Mouse (Mus musculus) forebrain, embryonic 14.5 days (tissue): ENCODE data around the gene Tmed6. TPM values are rescaled to one million over a fixed set of nuclear protein-coding genes. Genes with fewer than 3 reads are reported as not detected.
"Not testable (repeated sequence)": the region's sequence is repeated elsewhere in the genome, so short reads cannot be mapped to it uniquely, and the experiment has no call there.

Experiments used
- ATAC-seq: fragments of 200-750 bp; cut with Nextera tagmentation; 2 replicates; pipeline ENCODE4 v1.8.0; 2017; ENCODE audit warnings: mild to moderate bottlenecking, moderate library complexity
- DNase-seq: peaks from one replicate; pipeline ENCODE4 v3.0.0-alpha.2; 2015; ENCODE audit warnings: low spot score
- H3K27ac ChIP-seq: fragments of 300-500 bp; sonication (generic); 2 replicates; pipeline ENCODE4 v1.5.1; 2014; ENCODE audit warnings: low read depth, mild to moderate bottlenecking, control low read depth, low read length, moderate library complexity
- H3K27me3 ChIP-seq: fragments of 300-500 bp; sonication (generic); replicated peaks from 2 replicates; pipeline ENCODE4 v1.6.1; 2014; ENCODE audit warnings: low read length, control low read depth, mixed read lengths; ENCODE audit not compliant: control insufficient read depth, insufficient read depth
- H3K36me3 ChIP-seq: fragments of 300-500 bp; sonication (generic); 2 replicates; pipeline ENCODE4 v1.6.1; 2014; ENCODE audit warnings: low read length, control low read depth; ENCODE audit not compliant: control insufficient read depth, insufficient read depth
- H3K4me1 ChIP-seq: fragments of 300-500 bp; sonication (generic); 2 replicates; pipeline ENCODE4 v1.6.1; 2014; ENCODE audit warnings: antibody characterized with exemption, low read length, control low read depth; ENCODE audit not compliant: control insufficient read depth, insufficient read depth
- H3K4me2 ChIP-seq: fragments of 300-500 bp; sonication (generic); 2 replicates; pipeline ENCODE4 v1.6.1; 2014; ENCODE audit warnings: mild to moderate bottlenecking, control low read depth, low read length
- H3K4me3 ChIP-seq: fragments of 300-500 bp; sonication (generic); 2 replicates; pipeline ENCODE4 v1.5.1; 2014; ENCODE audit warnings: low read depth, low read length, control low read depth
- H3K9ac ChIP-seq: fragments of 300-500 bp; sonication (generic); 2 replicates; pipeline ENCODE4 v1.6.1; 2014; ENCODE audit warnings: mild to moderate bottlenecking, low read length, control low read depth, moderate library complexity
- H3K9me3 ChIP-seq: fragments of 300-500 bp; sonication (generic); replicated peaks from 2 replicates; pipeline ENCODE4 v1.6.1; 2016; ENCODE audit warnings: low read length, control low read depth, mixed read lengths; ENCODE audit not compliant: control insufficient read depth
- WGBS: fragments of 180-500 bp; shearing (Covaris S2); extraction: QIAGEN DNeasy Blood & Tissue Kit; methylation state at CpG from one replicate; pipeline ENCODE4 v1.1.7; 2014; 5-methylcytosine and 5-hydroxymethylcytosine counted together
- polyA plus RNA-seq: library from polyadenylated mRNA; unstranded; fragments of >200 nt; fragmentation: Nextera tagmentation; extraction: Ambion mirVana; gene quantifications from 2 replicates; pipeline ENCODE4 v1.2.1, GENCODE M21; 2014

Tmed6 gene
- polyA plus RNA-seq, 1 experiment from 2014 or later = not detected

DNA sequence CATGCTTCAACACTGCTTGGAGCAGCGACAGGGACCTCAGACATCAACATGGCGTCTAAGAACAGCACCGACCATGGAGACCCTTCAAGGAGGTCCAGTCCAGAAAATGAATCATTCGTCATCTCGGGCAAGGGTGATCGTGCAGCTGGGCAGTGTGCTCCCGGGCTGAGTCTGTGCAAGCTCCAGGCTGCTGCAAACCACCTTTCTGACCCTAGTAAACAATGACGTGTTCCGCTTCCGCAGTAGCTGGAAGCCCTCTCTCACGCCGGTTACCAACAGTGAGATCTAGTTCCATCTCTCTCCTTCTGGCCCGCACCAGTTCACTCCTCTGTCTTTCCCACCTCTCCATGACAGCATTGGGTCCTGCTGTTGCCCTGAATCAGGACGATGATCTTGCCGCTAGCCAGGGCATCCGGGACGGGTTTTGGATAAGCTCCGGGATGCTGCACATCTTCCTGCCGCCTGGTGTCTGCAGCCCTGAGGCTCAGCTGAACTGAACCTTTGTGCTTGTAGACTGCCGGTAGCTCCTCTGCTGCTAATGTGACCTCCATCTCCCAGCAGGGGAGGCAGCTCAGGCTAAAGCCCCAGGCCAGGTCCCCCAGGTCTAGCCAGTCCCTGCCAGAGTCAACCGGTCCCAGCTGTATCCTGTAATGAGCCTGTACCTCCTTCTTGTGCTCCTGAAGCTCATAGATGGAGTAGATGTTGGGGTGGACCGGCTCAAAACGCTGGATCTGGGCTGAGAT, 43.7 kb upstream of the Tmed6 start:
- no peak for DNase-seq

DNA sequence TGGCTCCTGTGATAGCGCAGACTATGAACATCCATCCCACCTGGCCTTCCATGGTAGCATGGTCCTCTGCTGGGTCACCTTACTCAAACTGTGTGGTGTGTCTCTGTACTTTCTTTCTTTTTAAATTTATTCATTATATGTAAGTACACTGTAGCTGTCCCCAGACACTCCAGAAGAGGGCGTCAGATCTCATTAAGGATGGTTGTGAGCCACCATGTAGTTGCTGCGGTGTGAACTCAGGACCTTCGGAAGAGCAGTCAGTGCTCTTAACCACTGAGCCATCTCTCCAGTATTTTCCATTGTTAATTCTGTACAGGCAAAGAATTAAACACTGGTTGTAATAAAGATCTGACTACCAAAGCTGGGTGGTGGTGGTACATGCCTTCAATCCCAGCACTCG, 42.6 kb upstream of the Tmed6 start:
- H3K9me3 ChIP-seq, H3K27ac ChIP-seq, H3K36me3 ChIP-seq, ATAC-seq, H3K9ac ChIP-seq, DNase-seq, H3K4me3 ChIP-seq, H3K4me2 ChIP-seq, H3K27me3 ChIP-seq, H3K4me1 ChIP-seq: not testable (repeated sequence)
- 97% methylated on average over 5 of the region's 5 CpGs for WGBS

More for the DNA sequence above, 43.7 kb upstream of the Tmed6 start:
- no peak for ATAC-seq
- Histone ChIP-seq H3K27ac (no peak overlapping the region), H3K9ac (no peak overlapping the region), H3K9me3 (no peaks in the 10 kb centered on the region), H3K27me3 (no peaks in the 10 kb centered on the region), H3K36me3 (no peaks in the 10 kb centered on the region), H3K4me3 (no peak overlapping the region), H3K4me1 (no peaks in the 10 kb centered on the region), H3K4me2 (no peak overlapping the region)
- 69% methylated on average over 23 of the region's 23 CpGs for WGBS

DNA sequence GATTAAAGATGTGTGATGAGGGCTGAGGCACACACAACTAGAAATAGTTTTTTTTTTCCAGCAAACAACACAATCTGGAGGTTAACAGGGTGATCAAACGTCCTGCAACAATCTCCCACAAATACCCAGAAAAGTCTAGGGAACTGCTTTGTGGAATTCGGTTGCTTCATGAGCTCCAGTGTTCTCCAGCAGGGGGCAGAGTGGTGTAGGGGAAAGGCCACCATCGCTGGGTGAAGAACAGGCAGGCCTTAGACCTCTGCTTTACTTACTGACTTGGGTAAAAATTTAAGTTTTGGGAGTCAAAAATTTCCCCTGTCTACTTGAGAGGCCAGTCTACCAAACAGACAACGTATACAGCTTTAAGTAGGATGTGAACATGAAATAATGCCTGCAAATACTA, 39.1 kb upstream of the Tmed6 start:
- H3K4me1 ChIP-seq = no peaks in the 10 kb centered on the region
- DNase-seq = peak; percentile 77
- no peak overlapping the region for H3K4me3 ChIP-seq
- no peak overlapping the region for H3K4me2 ChIP-seq
- no peaks in the 10 kb centered on the region for H3K36me3 ChIP-seq
- ATAC-seq = no peak
- no peaks in the 10 kb centered on the region for H3K27me3 ChIP-seq
- no peaks in the 10 kb centered on the region for H3K9me3 ChIP-seq
- WGBS = 12% methylated on average over 4 of the region's 4 CpGs
- H3K9ac ChIP-seq = no peak overlapping the region
- no peak overlapping the region for H3K27ac ChIP-seq

DNA sequence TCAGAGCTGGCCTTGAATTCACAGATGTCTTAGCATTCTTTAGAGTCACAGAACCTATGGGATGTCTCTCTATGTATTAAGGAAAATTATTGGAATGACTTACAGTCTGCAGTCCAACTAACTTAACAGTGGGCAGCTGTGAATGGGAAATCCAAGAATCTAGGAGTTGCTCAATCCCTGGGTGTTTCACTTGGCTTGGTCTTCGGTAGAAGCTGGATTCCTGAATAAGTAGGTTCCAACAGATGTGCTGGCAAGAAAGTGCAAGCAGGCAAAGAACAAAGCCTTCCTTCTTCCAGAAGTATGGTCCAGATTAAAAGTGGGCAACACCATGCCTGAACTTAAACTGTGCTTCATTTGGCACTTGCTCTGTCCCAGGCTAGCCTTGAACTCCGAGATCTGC, 35.2 kb upstream of the Tmed6 start:
- ATAC-seq (no peak), DNase-seq (no peak)
- WGBS = 88% methylated on average over 2 of the region's 2 CpGs
- Histone ChIP-seq H3K9ac (no peak overlapping the region), H3K27me3 (no peaks in the 10 kb centered on the region), H3K4me1 (no peaks in the 10 kb centered on the region), H3K27ac (no peak overlapping the region), H3K4me2 (no peak overlapping the region), H3K9me3 (no peaks in the 10 kb centered on the region), H3K4me3 (no peak overlapping the region), H3K36me3 (no peaks in the 10 kb centered on the region)

DNA sequence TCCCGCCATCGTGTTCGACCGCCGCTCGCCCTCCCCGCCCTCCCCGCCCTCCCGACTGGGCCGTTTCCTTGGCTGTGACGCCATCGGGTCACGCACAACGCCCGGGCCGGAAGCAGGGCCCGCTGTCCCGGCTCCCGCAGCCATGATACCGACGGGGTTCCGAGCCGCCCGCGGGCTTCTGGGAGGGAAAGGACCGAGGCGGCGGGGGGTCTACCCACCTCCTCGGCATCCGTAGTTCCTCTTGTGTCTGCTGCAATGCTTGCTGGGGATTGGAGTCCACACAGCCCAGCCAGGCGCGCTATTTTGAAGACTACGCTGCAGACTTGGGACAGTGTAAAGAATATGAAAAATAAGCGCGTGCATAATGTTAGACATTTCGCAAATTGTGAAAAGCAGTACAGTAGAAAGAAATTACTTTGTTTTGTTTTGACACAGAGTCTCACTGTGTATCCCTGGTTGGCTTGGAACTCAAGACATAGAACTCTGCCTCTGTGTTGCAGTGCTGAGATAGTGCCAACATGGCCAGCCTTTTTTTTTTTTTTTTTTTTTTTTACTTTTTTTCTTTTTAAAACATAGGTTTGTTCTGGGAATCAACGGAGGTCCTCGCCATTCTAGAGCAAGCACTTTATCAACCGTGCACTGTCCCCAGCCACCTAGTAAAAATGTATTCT, 31.1 kb upstream of the Tmed6 start, which contains the start of gene Terf2:
Terf2 (minus strand) TSS at position 182 of the 671 bp plus-strand sequence.
- H3K27ac ChIP-seq = peak within 1 kb of the TSS; percentile 85
- H3K27me3 ChIP-seq = no peaks in the 10 kb centered on the region
- peaks cover 26% of the 10 kb centered on the region for H3K36me3 ChIP-seq
- ATAC-seq = peak; percentile 98
- peak within 1 kb of the TSS; percentile 49 for H3K4me2 ChIP-seq
- H3K9me3 ChIP-seq = no peaks in the 10 kb centered on the region
- peak; percentile 98 for DNase-seq
- peaks cover 13% of the 10 kb centered on the region for H3K4me1 ChIP-seq
- WGBS = 5% methylated on average over 38 of the region's 39 CpGs
- peak within 1 kb of the TSS; percentile 86 for H3K4me3 ChIP-seq
- peak within 1 kb of the TSS; percentile 88 for H3K9ac ChIP-seq

DNA sequence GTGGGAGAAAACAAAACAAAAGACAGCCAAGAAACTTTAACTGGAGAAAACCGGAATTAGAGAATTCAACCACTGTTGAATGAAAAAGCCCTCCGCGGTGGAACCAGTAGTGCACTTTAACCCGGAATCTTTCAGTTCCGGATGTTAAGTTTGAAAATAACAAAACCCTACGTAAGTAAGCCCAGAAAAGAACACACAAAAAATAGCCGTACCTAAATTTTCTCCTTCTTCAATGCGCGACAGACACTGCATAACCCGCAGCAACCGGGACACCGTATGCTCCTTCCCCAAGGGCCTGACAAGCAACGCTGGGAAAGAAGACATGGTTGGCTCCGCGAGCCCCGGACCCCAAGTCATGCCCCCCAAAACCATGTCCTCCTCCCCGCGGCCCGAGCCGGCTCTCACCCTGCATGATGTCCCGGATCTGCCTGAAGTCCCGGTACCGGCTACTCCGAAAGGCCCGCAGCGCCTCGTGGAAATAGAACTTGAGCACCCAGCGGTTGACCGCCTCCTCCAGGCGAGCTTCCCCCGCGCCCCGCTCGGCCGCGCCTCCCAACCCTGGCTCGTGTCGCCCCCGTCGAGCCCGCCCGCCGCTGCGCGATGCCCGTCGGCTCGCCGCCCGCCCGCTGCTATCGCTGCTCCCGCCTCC, 30.4 kb upstream of the Tmed6 start:
- ATAC-seq = peak; percentile 81
- Histone ChIP-seq H3K9ac (peak overlapping the region; percentile 88), H3K27ac (peak overlapping the region; percentile 85), H3K4me1 (peaks cover 13% of the 10 kb centered on the region), H3K9me3 (no peaks in the 10 kb centered on the region), H3K4me3 (peak overlapping the region; percentile 86), H3K36me3 (peaks cover 32% of the 10 kb centered on the region), H3K27me3 (no peaks in the 10 kb centered on the region), H3K4me2 (peak overlapping the region; percentile 49)
- DNase-seq = peak; percentile 51
- WGBS = under 1% methylated on average over 51 of the region's 53 CpGs

DNA sequence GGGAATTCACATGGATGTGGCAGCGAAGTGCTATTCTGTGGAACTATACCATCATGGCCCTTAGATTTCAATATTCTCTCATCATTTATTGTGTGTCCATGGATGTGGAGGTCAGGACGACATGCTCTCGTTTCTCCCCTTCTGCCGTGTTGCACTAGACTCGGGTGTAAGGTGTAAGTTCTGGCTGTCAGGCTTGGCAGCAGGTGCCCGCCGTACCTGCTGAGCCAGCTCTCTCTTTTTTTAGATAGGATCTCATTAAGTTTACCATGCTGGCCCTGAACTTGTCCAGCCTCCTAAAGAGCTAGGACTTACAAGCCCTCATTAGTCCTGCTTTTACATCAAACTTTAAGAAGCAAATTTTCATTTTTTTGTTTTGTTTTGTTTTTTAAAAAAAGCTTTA, 25.1 kb upstream of the Tmed6 start:
- ATAC-seq = no peak
- H3K9ac ChIP-seq = no peak overlapping the region
- WGBS = 92% methylated on average over 7 of the region's 7 CpGs
- H3K4me2 ChIP-seq = no peak overlapping the region
- peaks cover 60% of the 10 kb centered on the region for H3K36me3 ChIP-seq
- no peak overlapping the region for H3K4me3 ChIP-seq
- no peaks in the 10 kb centered on the region for H3K27me3 ChIP-seq
- peaks cover 13% of the 10 kb centered on the region for H3K4me1 ChIP-seq
- H3K9me3 ChIP-seq = no peaks in the 10 kb centered on the region
- no peak for DNase-seq
- no peak overlapping the region for H3K27ac ChIP-seq

DNA sequence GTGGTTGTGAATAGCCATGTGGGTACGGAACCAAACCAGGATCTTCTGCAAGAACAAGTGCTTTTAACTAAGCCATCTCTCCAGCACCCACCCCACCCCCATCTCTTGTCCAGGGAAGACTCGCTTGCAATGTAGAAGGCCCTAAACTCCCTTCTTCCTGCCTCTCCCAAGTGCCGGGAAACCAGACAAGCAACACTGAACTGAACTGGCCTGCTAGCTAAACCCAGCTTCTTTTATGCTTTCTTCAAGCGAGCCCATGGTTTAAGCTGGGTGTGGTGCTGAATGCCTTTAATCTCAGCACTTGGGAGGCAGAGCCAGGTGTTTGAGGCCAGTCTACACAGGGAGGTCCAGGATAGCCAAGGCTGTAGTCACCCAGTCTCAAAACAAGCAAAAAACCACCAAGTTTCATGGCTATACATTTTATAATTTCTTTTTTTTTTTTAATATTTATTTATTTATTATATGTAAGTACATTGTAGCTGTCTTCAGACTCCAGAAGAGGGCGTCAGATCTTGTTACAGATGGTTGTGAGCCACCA, 23.2 kb upstream of the Tmed6 start:
- 96% methylated on average over 5 of the region's 5 CpGs for WGBS
- Histone ChIP-seq H3K9me3 (no peaks in the 10 kb centered on the region), H3K4me2 (no peak overlapping the region), H3K9ac (no peak overlapping the region), H3K27ac (no peak overlapping the region), H3K27me3 (no peaks in the 10 kb centered on the region), H3K4me3 (no peak overlapping the region), H3K36me3 (peaks cover 61% of the 10 kb centered on the region), H3K4me1 (no peaks in the 10 kb centered on the region)
- DNase-seq = no peak
- no peak for ATAC-seq
